Mouse (Mus musculus): Measurements from ENCODE around the gene Hk2.
A peak's percentile ranks its signal among the peaks of the same experiment; 100 is the strongest.

GRCm38 (mm10) chr6:82760749-82761357 lies 13.4 kb downstream of the Hk2 start:
- TF ChIP-seq CTCF (IDR thresholded peaks at IDR 0.05), result no peak
- TF ChIP-seq EP300 (IDR thresholded peaks at IDR 0.05), result peak; percentile 38; the same call in 1 of the 2 replicates

Measured in lung, postnatal 0 days (tissue).